Mouse (Mus musculus): Measurements from ENCODE around the gene Clrn2.

- TF ChIP-seq GATA1 (IDR thresholded peaks at IDR 0.05; ENCODE audit: low read length) (no peak), TAL1 (IDR thresholded peaks at IDR 0.05; ENCODE audit: low read length) (no peak)
These were observed 20.7 kb downstream of the Clrn2 start for GRCm38 (mm10) chr5:45474215-45474614.
